Mouse (Mus musculus): ENCODE results near the gene Hoxc8.

The Hoxc8 gene

DNA sequence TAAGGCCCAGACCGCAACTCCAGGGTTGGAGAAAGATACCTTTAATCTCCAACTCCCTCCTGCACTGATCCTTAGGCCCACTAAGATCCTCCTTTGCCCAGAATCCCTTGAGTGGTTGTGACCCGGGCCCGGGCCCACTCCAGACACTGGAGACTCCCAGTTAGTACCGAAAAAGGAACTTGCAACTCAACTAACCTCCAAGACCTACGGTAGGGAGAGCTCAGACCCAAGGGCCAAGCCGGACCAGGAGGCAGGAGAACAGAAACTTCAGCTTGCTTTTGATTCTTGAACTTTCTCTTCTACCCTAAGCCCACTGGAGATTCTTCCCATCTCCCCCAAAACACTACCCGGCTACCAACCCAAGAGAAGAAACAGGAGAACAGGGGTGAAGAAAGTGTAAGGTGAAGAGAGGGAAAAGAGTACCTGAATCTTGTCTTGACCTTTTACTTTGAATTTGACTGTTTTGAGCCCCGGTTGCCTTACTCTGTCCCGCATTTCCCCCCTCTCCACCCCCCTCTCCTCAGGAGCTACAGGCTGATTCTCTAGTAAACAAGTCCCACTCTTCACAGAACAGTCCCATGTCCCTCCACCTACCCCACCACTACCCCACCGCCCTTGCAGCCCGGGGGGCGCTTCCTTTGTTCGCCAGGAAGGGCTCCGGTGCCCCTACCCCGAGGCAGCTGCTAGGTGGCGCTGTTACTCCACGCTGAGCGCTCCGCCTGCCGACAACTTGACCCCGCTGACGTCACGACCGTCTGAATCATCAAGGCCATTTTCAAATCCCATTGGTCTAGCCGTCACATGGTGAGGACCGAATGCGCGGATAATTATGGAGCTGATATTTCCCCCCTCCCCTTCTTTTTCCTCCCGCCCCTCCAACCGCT lies 24.3 kb upstream of the Hoxc8 start:
- DNase-seq = peak in 1 of 2 experiments; percentile 44

DNA sequence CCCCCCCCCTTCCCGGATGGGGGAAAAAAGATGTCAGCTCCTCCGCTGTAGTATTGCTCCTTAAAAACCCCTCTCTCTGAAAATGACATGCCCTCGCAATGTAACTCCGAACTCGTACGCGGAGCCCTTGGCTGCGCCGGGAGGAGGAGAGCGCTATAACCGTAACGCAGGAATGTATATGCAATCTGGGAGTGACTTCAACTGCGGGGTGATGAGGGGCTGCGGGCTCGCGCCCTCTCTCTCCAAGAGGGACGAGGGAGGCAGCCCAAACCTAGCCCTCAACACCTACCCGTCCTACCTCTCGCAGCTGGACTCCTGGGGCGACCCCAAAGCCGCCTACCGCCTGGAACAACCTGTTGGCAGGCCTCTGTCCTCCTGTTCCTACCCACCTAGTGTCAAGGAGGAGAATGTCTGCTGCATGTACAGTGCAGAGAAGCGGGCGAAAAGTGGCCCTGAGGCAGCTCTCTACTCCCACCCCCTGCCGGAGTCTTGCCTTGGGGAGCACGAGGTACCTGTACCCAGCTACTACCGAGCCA lies 23.6 kb upstream of the Hoxc8 start, which contains the start of gene Hoxc10:
TSS of gene Hoxc10 (plus strand) at position 21 of the 536 bp plus-strand sequence.
- no peak for DNase-seq

DNA sequence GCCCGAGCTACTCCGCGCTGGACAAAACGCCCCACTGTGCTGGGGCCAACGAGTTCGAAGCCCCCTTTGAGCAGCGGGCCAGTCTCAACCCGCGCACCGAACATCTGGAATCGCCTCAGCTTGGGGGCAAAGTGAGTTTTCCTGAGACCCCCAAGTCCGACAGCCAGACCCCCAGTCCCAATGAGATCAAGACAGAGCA lies 23.2 kb upstream of the Hoxc8 start, which contains the start of gene Hoxc5:
TSS of gene Hoxc5 (plus strand) at position 132 of the 199 bp plus-strand sequence.
- no peak for DNase-seq

DNA sequence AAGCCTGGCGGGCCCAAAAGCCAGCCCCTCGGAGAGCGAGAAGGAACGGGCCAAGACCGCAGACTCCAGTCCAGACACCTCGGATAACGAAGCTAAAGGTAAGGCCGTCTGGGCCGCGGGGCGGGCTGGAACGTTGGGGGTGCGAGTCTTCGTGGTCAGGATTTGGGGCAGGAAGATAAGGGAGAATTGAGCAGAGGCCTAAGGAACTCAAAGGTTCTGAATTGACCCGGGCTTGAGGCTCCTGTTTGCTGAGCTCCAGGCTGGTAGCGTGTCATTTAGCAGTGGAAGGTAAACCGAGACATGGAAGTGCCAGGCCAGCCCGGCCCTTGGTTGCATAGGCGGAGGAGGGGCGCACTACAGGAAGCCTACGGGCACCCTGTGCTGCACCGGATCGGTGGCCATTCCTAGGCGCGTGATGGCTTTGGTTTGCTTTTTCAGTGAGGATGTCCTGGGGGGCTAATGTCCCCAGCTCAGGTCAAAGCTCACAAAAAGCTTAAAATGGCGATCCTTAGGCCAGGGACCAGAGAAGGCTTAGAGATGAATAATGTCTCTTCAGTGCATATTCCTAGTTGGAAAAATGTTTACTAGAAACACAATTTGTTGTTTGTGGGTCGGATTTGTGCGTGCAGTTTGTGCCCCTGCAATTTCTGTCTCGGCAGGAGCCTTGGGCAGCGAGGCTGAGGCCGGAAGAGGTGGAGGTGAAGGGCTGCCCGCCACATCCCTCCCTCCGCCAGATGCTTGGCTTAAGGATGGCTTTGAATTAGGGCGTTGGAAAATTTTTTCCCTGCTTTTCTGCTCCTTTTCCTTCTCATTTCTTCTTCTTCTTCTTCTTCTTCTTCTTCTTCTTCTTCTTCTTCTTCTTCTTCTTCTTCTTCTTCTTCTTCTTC lies 22.7 kb upstream of the Hoxc8 start:
- no peak for DNase-seq

DNA sequence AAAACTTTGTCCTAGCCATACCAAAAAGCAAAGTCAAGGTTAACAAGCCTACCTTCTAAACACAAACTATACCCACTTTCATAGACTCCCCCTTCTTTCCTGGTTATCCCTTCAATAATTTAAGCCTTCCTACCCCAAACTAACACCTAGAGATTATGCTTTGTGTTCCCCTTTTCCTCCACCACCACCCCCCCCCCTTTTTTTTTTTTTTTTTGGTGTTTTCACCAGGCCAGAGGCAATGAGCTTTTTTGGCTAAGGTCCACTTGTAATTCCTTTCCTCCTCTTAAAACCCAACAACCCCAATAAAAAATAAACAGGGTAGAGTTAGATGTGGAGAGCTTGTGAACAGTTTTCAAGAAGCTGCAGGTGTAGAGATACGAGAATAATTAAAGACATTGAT lies 21.1 kb upstream of the Hoxc8 start:
- DNase-seq = no peak

DNA sequence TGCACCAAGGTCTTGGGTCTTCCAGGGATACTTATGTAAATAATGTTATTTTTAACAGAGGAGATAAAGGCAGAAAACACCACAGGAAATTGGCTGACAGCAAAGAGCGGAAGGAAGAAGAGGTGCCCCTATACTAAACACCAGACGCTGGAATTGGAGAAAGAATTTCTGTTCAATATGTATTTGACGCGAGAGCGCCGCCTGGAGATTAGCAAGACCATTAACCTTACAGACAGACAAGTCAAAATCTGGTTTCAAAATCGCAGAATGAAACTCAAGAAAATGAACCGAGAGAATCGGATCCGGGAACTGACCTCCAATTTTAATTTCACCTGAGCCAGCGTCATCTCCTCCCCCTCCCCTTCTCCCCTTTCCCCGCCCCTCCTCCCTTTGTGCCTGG lies 19.7 kb upstream of the Hoxc8 start:
- DNase-seq = no peak

DNA sequence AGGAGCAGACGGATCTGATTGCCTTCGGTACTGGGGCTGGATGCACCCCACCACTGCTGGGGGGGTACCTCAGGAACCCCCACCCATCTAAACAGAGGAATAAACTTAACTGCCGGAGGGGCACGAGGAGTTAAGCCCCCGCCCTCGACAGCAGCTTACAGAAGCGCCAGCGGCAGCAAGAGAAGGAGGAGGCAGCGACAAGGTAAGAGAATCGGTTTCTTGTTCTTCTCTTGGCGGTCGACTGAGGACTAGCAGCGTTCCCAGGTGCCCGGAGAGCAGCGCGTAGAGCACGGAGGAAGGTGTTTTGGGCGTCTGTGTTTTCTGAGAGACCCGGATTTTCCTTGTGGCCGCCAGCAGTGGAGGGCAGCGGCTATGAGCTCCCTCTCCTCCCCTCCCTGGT lies 18.2 kb upstream of the Hoxc8 start:
- no peak for DNase-seq

DNA sequence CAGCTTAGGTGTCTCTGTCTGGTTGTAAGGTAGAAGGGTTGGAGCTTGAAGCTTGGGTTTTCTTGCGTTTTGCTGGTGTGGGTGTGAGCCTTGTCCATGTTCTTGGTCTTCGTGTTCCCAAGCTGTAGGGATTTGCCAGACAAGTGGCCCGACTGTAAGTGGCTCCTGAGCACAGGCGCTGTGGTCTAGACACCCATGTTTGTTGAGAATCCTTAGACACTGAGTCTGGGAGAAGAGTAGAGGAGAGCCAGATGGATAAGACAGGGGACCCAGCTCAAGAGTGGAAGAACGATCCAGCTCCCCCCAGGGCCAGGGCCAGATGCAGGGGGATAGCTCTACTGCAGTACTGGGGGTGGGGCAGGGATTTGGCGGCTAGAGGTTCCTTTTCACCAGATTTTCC lies 17.7 kb upstream of the Hoxc8 start:
- DNase-seq = no peak

DNA sequence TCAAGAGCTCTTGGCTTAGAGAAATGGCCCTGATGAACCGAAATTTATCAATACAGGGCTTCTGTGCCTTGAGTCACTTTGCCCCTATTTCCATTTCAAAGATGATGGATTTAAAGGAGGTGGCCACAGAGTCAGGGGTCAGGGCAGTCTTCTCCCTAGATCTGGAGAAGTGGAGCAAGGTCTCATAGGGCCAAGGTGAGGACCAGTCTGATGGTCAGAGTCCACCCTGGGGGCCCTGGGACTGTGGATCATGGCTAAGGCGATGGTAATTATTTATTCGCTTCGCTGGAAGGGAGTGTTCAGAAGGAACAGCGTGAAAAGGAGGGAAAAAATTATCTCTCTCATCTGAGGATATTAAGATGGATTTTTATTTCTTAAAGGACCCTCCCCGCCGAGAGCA lies 15.4 kb upstream of the Hoxc8 start:
- DNase-seq = no peak

DNA sequence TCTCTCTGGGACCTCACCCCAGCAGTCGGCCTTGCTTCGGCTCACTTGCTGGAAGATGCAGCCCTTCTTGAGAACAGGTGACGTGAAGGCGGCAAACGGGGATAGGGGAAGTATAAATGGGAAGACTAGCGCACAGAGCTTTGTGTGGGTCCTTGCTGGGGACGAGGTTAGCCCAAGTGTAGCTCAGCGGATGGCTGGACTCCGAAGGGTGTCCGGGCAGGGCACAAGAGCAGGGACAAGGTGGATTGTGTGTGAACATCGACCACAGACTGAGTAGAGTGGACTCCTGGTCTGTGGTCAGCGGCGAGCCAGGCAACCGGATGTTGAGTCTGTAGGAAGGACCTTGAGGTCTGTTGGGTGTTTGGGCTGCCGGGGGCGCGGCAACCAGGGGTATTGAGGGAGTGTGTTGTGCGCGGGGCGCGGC lies 14.7 kb upstream of the Hoxc8 start:
- DNase-seq = no peak

DNA sequence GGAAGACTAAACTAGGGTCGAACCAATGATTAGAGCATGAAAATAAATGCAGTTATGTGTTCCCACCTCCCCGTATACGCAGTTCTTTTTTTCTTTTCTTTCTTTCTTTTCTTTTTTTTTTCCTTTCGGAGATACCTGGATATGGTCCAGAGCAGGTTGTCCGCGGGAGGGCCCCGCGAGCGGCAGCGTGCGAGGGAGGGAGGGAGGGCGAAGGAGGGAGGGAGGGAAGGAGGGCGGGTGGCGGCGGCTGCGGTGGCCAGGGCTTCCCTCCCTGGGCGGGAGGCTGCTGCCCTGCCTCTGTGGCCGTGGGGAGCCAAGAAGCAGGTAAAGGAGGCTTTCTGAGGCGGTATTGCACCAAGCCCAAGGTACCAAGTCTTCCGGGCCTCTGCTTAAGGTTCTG lies 14.2 kb upstream of the Hoxc8 start, which contains the start of gene Hoxc9:
TSS of gene Hoxc9 (plus strand) at position 269 of the 400 bp plus-strand sequence.
- DNase-seq = no peak

DNA sequence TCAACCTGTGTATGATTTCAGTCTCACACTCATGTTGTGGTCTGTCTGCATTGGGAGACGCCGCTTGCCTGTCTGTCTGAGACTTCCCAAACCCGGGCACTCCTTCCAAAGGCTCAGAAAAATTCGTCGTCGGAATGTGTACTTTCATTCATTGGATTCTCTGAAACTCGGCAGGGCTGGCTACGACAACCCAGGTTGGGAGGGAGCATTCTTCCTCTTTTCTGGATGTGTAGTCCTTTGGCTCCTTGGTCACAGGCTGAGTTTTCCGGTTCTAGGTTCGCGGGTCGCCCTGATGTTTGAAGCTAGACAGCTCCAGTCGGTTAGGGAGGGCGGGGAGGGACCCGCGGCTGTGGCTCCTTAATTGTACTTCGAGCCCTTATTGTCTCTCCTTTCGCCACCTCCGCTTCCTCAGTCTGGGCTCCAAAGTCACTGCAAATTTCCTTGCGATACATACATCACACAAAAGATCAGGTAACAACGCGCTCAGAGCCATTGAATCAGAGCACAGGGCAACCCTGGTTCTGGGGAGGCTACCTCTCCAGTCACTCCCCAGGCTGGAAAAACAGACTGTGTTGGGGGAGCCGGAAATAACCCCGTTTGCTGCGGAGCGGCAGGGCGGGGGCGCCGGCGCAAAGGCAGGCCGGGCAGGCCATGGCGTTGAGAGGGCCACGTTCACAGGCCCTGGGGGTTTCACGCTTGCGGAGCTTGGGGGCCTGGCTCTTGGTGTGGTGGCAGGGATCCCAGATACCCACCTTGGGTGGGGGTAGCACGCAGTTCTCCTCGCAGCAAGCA lies 13.6 kb upstream of the Hoxc8 start:
- DNase-seq = no peak

DNA sequence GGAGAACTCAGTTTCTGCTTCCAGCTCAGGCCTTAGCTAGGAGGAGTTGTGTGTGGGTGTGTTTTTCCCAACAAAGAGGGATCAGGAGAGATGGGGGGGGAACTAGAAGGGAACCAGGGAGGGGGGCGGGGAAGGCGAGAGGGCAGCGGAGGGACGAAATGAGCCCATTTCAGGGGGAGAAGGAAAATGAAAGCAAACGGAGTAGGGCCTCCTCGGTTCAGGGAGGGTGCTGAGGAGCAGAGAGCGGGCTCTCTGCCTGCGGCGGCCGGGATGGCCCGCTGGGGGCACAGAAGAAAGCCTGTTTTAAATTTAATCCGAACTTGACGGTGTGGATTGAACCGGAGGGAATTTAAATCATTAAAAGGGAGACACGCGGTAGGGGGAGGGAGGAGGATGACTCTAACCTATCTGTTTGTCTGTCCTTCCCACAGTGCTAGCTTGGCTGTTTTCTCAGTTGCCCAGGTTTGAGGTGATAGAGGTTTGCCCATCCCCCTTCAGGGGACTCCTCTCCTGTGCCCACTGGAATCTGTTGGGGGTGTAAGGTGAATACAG lies 12.9 kb upstream of the Hoxc8 start:
- no peak for DNase-seq

DNA sequence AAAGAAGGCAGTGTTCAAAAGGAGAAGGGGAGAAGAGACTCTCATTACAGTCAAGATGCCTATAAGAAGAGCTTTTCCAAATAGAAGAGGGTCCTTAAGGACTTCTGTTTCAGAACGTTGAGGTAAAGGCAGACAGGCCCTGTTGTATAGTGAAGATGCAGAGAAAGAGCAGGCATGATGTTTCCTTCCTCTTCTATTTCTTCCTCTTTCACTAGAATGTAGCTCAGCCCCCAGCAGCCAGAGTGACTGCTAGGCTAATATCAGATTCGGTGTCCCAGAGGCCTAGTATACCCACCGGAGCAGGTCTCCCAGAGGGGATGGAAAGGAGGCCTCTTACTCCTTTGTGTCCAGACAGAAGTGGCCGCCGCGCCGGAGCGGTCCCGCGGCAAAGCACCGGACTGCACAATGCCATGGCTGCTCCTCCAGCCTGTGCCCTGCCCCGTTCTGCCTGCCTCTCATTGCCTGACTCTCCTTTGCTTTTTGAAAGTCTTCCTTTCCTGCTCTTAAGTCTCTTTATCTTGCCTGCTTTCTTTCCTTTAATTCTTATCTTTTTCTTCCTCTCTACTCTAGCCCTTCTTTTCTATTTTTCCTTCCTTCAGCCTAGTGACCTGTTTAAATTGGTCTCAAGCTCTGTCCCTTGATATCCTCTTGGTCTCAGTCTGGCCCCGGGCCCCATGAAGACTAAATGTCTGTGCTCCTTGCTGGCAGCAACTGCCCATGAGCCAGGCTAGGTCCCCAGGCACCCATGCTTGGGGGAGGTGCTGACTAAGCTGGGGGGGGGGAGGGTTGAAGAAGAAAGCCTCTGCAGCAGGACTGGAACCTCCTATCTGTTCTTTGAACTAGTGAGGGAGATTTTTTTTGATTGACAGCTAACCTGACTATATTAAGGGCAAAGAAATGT lies 11.5 kb upstream of the Hoxc8 start:
- DNase-seq = no peak

DNA sequence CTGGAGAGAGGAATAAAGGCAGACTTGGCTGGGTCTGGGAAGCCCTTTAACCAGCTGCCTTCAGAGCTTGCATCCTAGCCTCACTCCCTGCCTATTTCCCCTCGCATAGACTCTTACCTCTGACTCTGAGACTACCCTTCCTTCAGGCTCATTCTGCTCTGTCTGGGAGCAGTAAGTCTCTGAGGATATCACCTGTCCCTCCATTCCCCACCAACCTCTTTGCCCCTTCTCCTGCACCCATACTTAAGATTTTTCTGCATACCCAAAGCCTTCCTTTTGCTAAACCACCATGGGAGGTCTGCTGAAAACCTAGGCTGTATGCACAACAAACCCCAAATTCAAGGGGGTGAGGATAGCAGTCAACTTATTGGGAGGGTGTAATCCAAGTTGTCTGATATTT lies 10.5 kb upstream of the Hoxc8 start:
- DNase-seq = no peak

DNA sequence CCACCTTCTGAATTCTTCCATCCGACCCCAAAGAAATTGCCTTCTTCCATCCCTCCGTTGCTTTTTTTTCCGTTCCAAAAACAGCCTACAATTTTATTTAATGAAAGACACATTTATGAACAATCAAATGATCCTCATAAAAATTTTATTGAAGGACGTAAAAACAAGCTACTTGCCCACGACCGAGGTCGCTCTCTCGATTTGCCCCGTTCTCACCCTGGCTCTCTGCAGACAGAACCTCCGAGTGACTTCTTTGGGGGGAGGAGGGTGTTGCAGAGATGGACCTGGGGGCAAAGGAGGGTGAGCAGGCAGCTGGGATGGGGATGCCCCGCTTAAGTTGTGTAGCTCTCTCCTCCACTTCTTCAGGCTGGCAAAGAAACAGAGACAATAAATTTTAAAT lies 10.1 kb upstream of the Hoxc8 start:
- DNase-seq = no peak

DNA sequence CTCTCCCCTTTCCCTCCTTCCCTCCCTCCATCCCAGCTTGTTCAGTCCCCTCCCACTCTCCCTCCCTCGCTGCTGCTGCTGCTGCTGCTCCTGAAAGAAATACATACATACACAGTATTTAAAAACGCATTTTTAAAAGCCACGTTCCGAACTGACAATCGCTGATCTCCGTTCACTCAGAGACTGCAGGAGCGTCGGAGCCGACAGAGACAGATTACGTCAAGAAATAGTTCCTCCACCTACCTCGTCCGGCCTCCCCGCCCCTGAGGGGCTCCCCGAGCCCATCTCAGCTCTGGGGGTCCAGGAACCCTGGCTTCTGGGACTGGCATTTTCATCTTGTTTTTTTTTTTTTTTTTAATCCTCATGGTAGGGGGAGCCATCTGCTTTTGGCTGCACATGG lies 9.5 kb upstream of the Hoxc8 start:
- DNase-seq = no peak

DNA sequence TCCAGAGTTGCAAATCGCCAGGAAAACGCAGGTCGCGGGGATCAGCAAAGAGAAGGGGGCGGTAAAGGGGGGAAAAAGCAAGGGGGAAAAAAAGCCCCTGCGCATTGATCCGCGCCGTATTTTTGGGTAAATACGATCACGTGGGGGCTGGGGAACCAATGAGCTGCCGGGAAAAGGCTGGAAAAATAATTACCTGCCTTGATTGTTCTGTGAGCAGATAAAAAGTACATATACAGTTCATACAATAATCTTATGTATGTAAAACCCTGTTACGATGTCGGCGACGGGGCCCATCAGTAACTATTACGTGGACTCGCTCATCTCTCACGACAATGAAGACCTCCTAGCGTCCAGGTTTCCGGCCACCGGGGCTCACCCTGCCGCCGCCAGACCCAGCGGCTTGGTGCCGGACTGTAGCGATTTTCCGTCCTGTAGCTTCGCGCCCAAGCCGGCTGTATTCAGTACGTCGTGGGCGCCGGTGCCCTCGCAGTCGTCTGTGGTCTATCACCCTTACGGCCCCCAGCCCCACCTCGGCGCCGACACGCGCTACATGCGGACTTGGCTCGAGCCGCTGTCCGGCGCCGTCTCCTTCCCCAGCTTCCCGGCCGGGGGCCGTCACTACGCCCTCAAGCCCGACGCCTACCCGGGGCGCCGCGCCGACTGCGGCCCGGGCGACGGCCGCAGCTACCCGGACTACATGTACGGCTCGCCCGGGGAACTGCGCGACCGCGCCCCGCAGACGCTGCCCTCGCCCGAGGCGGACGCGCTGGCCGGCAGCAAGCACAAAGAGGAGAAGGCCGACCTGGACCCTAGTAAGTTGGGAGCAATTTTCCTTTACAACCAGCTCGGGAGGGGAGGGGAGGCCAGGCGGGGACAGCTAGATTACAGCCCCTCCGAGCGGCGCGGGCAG lies 8.8 kb upstream of the Hoxc8 start:
- no peak for DNase-seq

DNA sequence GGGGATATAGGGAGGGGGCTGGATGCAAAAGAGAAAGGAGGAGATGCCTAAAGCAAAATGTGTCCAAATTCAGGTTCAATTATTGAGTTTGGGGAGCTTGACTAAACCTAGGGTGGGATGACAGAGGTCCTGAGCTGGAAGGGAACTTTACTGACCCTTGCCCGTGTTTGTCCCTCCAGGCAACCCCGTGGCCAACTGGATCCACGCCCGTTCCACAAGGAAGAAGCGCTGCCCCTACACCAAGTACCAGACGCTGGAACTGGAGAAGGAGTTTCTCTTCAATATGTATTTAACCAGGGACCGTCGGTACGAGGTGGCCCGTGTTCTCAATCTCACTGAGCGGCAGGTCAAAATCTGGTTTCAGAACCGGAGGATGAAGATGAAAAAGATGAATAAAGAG lies 6.7 kb upstream of the Hoxc8 start:
- no peak for DNase-seq

DNA sequence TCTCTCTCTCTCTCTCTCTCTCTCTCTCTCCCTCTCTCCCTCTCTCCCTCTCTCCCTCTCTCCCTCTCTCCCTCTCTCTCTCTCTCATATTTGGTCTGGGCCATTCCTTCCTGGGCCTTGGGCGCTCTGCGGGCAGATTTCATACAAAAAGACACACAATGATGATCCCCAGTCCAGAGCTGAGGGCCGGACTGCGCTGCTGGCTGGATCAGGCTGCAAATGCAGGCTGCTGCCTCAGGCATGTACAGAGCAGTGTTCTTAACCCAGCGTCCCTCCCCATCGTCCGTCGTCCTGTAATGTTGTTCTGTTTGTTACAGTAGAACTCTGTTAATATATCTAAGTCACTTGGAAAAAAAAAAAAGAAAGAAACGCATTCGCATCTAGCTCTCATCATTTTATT lies 5.9 kb upstream of the Hoxc8 start:
- no peak for DNase-seq
